In the genomic region with DNA sequence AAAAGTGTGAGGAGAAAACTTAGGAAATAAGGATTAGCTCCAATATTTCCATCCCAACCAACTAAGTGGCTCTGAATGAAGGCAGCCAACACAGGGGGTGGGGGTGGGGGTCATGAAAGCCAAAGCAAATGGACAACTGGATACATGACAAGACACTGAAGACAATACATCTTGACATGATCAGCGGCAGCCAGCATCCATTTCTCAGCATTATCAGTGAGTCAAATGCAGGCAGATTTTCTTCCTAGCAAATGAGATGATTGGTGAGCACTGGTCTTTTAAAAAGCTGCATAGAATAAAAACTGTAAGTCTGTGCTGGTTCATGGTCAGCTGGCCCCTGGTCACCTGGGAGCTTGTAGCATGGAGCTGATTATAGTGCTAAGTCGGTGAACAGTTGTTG, we compare ENCODE assay signal across 17 mouse cellular contexts.
"Had no signal": no experiment of that assay in that cellular context is flagged by ENCODE, and none has a peak within 500 bp of the region (broad histone marks: within the 10 kb centered on the region; RNA-seq: fewer than 3 reads in every experiment).

No protein-coding gene starts in this region.

- DNase-seq: lung, adult 18-20 months; lung, embryonic 14.5 days; lung, postnatal 10 days; lung, postnatal 4 days; midbrain, embryonic 14.5 days; retina, postnatal 1 day; right cerebral cortex, adult 18-20 months; right cerebral cortex, postnatal 25 days; right cerebral cortex, postnatal 4 days; spleen, adult 18-20 months; thymus, adult 18-20 months; thymus, postnatal 14 days; thymus, postnatal 36 days had no signal

- H3K4me1 ChIP-seq: neural tube, embryonic 13.5 days; neural tube, embryonic 15.5 days had no signal

- H3K9ac ChIP-seq: lung, embryonic 14.5 days; neural tube, embryonic 13.5 days; neural tube, embryonic 15.5 days had no signal

- H3K27ac ChIP-seq: midbrain, embryonic 10.5 days; neural tube, embryonic 13.5 days; neural tube, embryonic 15.5 days had no signal

- H3K36me3 ChIP-seq: midbrain, embryonic 10.5 days; neural tube, embryonic 13.5 days; neural tube, embryonic 15.5 days had no signal

- H3K9me3 ChIP-seq: midbrain, embryonic 10.5 days; neural tube, embryonic 13.5 days; neural tube, embryonic 15.5 days had no signal

- H3K27me3 ChIP-seq: neural tube, embryonic 13.5 days; neural tube, embryonic 15.5 days had no signal

- H3K4me3 ChIP-seq: midbrain, embryonic 10.5 days; myocyte; neural tube, embryonic 13.5 days; neural tube, embryonic 15.5 days had no signal
